Mouse (Mus musculus): Measurements from ENCODE around the gene Fam163a.

- TF ChIP-seq CTCF (IDR thresholded peaks at IDR 0.05; ENCODE audit: low read depth, low read length): no peak
- no peak for TF ChIP-seq POLR2A (IDR thresholded peaks at IDR 0.05; ENCODE audit: extremely low read depth, insufficient read depth, low read length)
Measured at GRCm38 (mm10) chr1:156027849-156028248, 177.0 kb downstream of the Fam163a start.
